Mouse (Mus musculus) neural tube, embryonic 13.5 days (tissue): ENCODE results near the gene Shroom1. TPM values are rescaled to one million over a fixed set of nuclear protein-coding genes. Genes with fewer than 3 reads are reported as not detected.
A peak's percentile ranks its signal among the peaks of the same experiment; 100 is the strongest.
"Not testable (repeated sequence)": the region's sequence is repeated elsewhere in the genome, so short reads cannot be mapped to it uniquely, and the experiment has no call there.

Source experiments
- ATAC-seq: fragments of 200-750 bp; cut with Nextera tagmentation; 2 replicates; pipeline ENCODE4 v1.8.0; 2017; ENCODE audit warnings: low read depth, mild to moderate bottlenecking, moderate TSS enrichment, moderate library complexity
- H3K27ac ChIP-seq: fragments of 300-500 bp; sonication (generic); replicated peaks from 2 replicates; pipeline ENCODE4 v1.5.1; 2015; ENCODE audit warnings: moderate library complexity, mild to moderate bottlenecking, inconsistent platforms
- H3K27me3 ChIP-seq: fragments of 300-500 bp; sonication (generic); 2 replicates; pipeline ENCODE4 v1.6.1; 2015; ENCODE audit warnings: mild to moderate bottlenecking, inconsistent platforms
- H3K36me3 ChIP-seq: fragments of 300-500 bp; sonication (generic); 2 replicates; pipeline ENCODE4 v1.6.1; 2015; ENCODE audit warnings: mild to moderate bottlenecking, inconsistent platforms
- H3K4me1 ChIP-seq: fragments of 300-500 bp; sonication (generic); replicated peaks from 2 replicates; pipeline ENCODE4 v1.6.1; 2015; ENCODE audit warnings: inconsistent platforms
- H3K4me2 ChIP-seq: fragments of 300-500 bp; sonication (generic); 2 replicates; pipeline ENCODE4 v1.6.1; 2015; ENCODE audit warnings: inconsistent platforms, mild to moderate bottlenecking, moderate library complexity
- H3K4me3 ChIP-seq: fragments of 300-500 bp; sonication (generic); 2 replicates; pipeline ENCODE4 v1.5.1; 2015; ENCODE audit warnings: mild to moderate bottlenecking, inconsistent platforms
- H3K9ac ChIP-seq: fragments of 300-500 bp; sonication (generic); 2 replicates; pipeline ENCODE4 v1.6.1; 2015; ENCODE audit warnings: moderate library complexity, mild to moderate bottlenecking, inconsistent platforms
- H3K9me3 ChIP-seq: fragments of 300-500 bp; sonication (generic); 2 replicates; pipeline ENCODE4 v1.6.1; 2016; ENCODE audit warnings: inconsistent platforms
- WGBS: fragments of 180-500 bp; shearing (Covaris S2); methylation state at CpG from one replicate; pipeline ENCODE4 v1.1.7; 2015; 5-methylcytosine and 5-hydroxymethylcytosine counted together
- polyA plus RNA-seq: library from polyadenylated mRNA; unstranded; fragments of >200 nt; fragmentation: Nextera tagmentation; extraction: Ambion mirVana; gene quantifications from 2 replicates; pipeline ENCODE4 v1.2.1, GENCODE M21; 2015

The Shroom1 gene
- 1.9 and 3.5 TPM in 2 replicates for polyA plus RNA-seq

DNA sequence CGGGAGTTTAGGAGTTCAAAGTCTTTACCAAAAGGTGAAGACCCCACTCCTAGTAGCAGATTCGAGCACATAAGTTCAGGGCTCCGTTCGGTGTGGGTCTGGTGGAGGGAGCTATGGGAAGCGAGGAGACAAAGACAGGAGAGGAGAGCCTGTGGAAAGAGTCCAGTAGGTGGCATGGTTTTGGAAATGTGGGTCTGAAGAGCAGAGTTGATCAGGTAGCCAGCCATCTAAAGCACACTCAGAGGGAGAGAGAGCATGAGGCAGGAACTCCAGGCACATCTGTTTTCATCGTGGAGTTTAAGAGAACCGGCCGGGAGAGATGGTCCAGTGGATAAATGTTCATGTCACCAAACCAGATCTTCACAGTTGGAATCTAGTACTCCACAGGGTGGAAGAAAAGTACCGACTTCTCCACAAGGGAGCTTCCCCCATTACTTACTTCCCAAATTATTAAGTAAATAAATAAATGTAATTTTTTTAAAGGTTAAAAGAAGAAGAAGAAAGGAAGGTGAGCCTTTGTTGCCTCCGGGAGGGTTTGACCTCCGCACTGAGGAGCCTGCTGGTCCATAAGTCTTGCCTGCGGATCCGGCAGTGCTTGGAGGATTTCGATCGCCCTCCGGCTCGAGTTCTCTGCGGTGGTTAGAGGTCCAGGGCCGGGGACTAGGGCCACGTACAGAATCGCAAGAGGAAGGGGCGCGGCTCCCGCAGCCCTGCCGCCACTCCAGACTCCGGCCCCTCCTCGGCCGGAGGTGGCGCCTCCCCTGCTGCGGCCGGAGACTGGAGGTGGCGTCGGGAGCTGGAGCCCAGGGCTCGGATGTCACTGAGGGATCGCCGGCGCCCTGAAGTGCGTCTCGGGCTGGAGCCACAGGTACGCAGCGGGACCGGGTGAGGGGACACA is at the start of gene Shroom1, which contains the start of gene Gm10447:
Shroom1 (plus strand) TSS at position 732 of the 898 bp plus-strand sequence.
Gm10447 (minus strand) TSS at position 637 of the 898 bp plus-strand sequence.
- peaks cover 78% of the 10 kb centered on the region for H3K27me3 ChIP-seq
- WGBS = 4% methylated on average over 42 of the region's 42 CpGs

GRCm38 (mm10) chr11:53411738-53412137 is 45.3 kb upstream of the Shroom1 start:
- H3K27ac ChIP-seq = no peak overlapping the region
- ATAC-seq = no peak
- H3K4me2 ChIP-seq = no peak overlapping the region
- H3K4me3 ChIP-seq = no peak overlapping the region
- no peak overlapping the region for H3K9ac ChIP-seq
- H3K36me3 ChIP-seq = peaks cover 92% of the 10 kb centered on the region
- H3K9me3 ChIP-seq = no peaks in the 10 kb centered on the region
- no peaks in the 10 kb centered on the region for H3K27me3 ChIP-seq
- H3K4me1 ChIP-seq = no peaks in the 10 kb centered on the region

More for the DNA sequence above, at the start of gene Shroom1, which contains the start of gene Gm10447:
- peak within 1 kb of the TSS; percentile 65 for H3K4me2 ChIP-seq
- ATAC-seq = peak; percentile 61
- H3K4me1 ChIP-seq = peaks cover 10% of the 10 kb centered on the region
- no peaks in the 10 kb centered on the region for H3K36me3 ChIP-seq
- no peak within 1 kb of the TSS for H3K27ac ChIP-seq
- no peaks in the 10 kb centered on the region for H3K9me3 ChIP-seq
- H3K4me3 ChIP-seq = peak within 1 kb of the TSS; percentile 37
- peak within 1 kb of the TSS; percentile 68 for H3K9ac ChIP-seq

DNA sequence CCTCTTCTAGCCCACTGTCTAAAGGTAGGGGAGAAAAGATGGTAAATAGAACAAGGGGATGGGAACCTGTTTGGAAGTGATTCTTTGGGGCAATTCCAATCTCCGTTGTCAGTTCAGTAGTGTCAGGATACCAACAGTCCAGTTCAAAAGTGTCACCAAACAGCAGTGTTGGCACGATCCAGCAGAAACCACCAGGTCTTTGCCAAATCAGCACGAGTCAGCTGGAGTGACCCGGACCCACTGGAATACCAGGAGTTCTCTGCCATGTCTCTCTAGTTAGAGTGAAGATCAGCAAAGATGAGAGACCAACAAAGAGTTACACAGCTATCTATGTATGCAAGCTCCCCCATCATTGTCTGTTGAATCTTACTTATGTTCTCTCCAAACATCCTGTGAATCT is 43.1 kb upstream of the Shroom1 start:
- Histone ChIP-seq H3K4me3 (no peak overlapping the region), H3K4me2 (no peak overlapping the region), H3K4me1 (no peaks in the 10 kb centered on the region), H3K27ac (no peak overlapping the region), H3K9me3 (no peaks in the 10 kb centered on the region), H3K27me3 (no peaks in the 10 kb centered on the region), H3K9ac (no peak overlapping the region), H3K36me3 (peaks cover 95% of the 10 kb centered on the region)
- WGBS = 94% methylated on average over 4 of the region's 4 CpGs
- no peak for ATAC-seq

DNA sequence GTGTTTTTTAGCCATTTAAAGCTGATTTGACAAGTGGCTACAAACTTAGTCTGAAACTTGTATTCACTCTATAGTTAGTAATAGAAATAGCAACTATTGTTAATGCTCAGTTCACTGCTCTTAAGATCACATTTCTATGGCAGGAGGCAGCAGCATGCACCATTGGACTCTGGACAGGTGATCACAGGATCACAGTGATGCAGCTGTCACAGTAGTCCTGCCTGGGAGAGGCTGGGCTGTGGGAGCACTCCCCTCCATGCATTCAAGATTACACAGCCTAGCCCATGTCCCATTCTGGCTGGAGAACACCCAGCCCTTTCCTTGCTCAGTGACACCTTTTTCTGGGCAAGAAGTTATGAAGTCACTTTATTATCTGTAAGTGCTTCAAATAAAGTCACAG is 39.0 kb upstream of the Shroom1 start:
- H3K4me1 ChIP-seq = no peaks in the 10 kb centered on the region
- H3K4me2 ChIP-seq = no peak overlapping the region
- no peaks in the 10 kb centered on the region for H3K27me3 ChIP-seq
- H3K9ac ChIP-seq = no peak overlapping the region
- peaks cover 72% of the 10 kb centered on the region for H3K36me3 ChIP-seq
- H3K4me3 ChIP-seq = no peak overlapping the region
- H3K27ac ChIP-seq = no peak overlapping the region
- ATAC-seq = no peak
- H3K9me3 ChIP-seq = no peaks in the 10 kb centered on the region

DNA sequence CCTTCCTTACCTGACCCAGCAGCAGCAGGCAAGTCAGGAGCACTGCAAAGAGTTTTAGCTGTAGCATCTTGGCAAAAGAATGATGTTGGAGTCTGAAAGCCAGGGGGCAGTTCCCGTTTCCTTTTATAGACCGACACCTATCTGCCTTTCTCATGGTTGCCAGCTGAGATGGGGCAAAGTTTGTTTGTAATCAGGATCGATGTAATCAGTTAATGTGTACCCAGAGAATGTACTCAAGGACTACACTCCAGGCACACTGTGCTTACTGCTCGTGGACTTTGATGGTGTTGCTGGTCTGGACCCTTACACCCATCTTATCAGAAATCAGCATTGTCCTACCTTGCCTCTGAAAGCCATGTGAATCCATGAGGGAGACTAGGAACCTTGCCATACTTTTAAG is 34.0 kb upstream of the Shroom1 start, which contains the start of gene Leap2:
Leap2 (minus strand) TSS at position 135 of the 400 bp plus-strand sequence.
- no peak within 1 kb of the TSS for H3K9ac ChIP-seq
- H3K4me2 ChIP-seq = no peak within 1 kb of the TSS
- H3K36me3 ChIP-seq = peaks cover 33% of the 10 kb centered on the region
- H3K27me3 ChIP-seq = no peaks in the 10 kb centered on the region
- no peaks in the 10 kb centered on the region for H3K9me3 ChIP-seq
- H3K4me3 ChIP-seq = no peak within 1 kb of the TSS
- WGBS = 93% methylated on average over 4 of the region's 4 CpGs
- H3K27ac ChIP-seq = no peak within 1 kb of the TSS
- no peaks in the 10 kb centered on the region for H3K4me1 ChIP-seq
- no peak for ATAC-seq

DNA sequence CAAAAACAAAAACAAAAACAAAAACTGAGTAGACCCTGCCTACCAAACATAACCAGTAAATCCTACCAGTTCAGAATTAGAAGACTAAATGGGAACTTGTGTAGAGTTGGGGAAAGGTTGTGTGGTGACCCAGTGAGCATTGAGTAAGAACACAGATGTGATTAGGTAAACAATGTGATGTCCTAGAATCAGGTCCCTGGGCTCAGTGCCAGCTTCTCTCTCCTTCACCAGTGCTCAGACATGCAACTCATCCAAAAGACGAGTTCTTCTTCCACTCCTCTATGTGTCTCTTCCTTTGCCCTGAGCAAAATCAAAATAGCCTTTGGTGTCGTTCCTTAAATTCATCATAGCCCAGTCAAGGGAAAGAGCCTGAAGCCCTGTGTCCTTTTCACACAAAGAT is 32.2 kb upstream of the Shroom1 start:
- H3K4me1 ChIP-seq = peaks cover 8% of the 10 kb centered on the region
- H3K9me3 ChIP-seq = no peaks in the 10 kb centered on the region
- peaks cover 27% of the 10 kb centered on the region for H3K36me3 ChIP-seq
- no peaks in the 10 kb centered on the region for H3K27me3 ChIP-seq
- H3K4me2 ChIP-seq = no peak overlapping the region
- no peak overlapping the region for H3K27ac ChIP-seq
- H3K9ac ChIP-seq = no peak overlapping the region
- no peak overlapping the region for H3K4me3 ChIP-seq
- WGBS = 80% methylated on average over 2 of the region's 2 CpGs
- no peak for ATAC-seq

GRCm38 (mm10) chr11:53425251-53425650 is 31.8 kb upstream of the Shroom1 start:
- Histone ChIP-seq H3K27me3 (no peaks in the 10 kb centered on the region), H3K27ac (no peak overlapping the region), H3K4me2 (no peak overlapping the region), H3K36me3 (peaks cover 22% of the 10 kb centered on the region), H3K4me1 (peaks cover 12% of the 10 kb centered on the region), H3K4me3 (no peak overlapping the region), H3K9ac (no peak overlapping the region), H3K9me3 (no peaks in the 10 kb centered on the region)
- WGBS = 68% methylated on average over 3 of the region's 3 CpGs
- no peak for ATAC-seq

DNA sequence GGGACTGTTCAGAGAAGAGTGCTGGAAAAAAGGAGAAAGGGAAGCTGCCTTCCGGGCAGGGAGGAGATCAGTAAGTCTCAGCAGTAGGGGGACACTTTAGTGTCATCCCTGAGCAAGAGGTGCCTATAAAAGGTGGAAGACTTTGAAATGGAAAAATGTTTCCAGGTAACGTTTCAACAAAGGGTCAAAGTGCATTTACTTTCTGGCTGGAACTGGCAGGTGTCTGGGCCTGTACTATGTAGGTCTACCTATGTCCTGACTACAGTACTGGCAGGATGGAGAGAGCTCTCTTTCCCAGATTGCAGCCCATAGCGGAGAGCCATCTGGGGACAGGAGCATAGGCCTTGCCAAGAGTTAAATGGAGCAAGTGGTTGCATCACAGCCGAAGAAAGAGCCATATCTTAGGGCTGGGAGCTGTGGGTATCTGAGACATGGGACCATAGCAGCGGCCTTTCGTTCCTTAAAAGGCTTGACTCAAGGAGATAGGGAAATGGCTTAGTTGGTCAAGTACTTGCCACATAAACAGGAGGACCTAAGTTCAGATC is 31.2 kb upstream of the Shroom1 start:
- no peak overlapping the region for H3K9ac ChIP-seq
- no peaks in the 10 kb centered on the region for H3K27me3 ChIP-seq
- no peak overlapping the region for H3K4me2 ChIP-seq
- 88% methylated on average over 6 of the region's 6 CpGs for WGBS
- peaks cover 21% of the 10 kb centered on the region for H3K36me3 ChIP-seq
- H3K4me1 ChIP-seq = peaks cover 13% of the 10 kb centered on the region
- H3K27ac ChIP-seq = no peak overlapping the region
- H3K9me3 ChIP-seq = no peaks in the 10 kb centered on the region
- ATAC-seq = no peak
- H3K4me3 ChIP-seq = no peak overlapping the region

DNA sequence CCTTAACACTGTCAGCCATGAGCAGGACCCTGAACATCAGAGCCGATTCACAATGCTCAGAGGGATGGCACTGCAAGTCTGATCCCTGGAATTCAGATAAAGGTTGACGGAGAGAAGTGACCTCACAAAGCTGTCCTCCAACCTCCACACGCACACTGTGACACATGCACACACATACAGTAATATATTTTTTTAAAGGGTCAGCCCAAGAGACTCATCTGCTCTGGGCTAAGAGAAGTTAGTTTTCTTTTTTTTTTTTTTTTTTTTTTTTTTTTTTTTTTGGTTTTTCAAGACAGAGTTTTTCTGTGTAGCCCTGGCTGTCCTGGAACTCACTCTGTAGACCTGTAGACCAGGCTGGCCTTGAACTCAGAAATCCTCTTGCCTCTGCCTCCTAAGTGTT is 30.1 kb upstream of the Shroom1 start:
- H3K9ac ChIP-seq, H3K27me3 ChIP-seq, H3K27ac ChIP-seq, H3K4me3 ChIP-seq, H3K9me3 ChIP-seq, ATAC-seq, H3K4me2 ChIP-seq: not testable (repeated sequence)
- H3K4me1 ChIP-seq = peaks cover 19% of the 10 kb centered on the region
- 87% methylated on average over 3 of the region's 3 CpGs for WGBS
- peaks cover 17% of the 10 kb centered on the region for H3K36me3 ChIP-seq

- H3K4me1 ChIP-seq = peaks cover 19% of the 10 kb centered on the region
- no peak for ATAC-seq
- H3K27ac ChIP-seq = no peak overlapping the region
- WGBS = 92% methylated on average over 3 of the region's 3 CpGs
- H3K9ac ChIP-seq = no peak overlapping the region
- H3K27me3 ChIP-seq = no peaks in the 10 kb centered on the region
- H3K36me3 ChIP-seq = peaks cover 17% of the 10 kb centered on the region
- no peak overlapping the region for H3K4me2 ChIP-seq
- H3K9me3 ChIP-seq = no peaks in the 10 kb centered on the region
- no peak overlapping the region for H3K4me3 ChIP-seq
Observed at GRCm38 (mm10) chr11:53427993-53428715, 28.9 kb upstream of the Shroom1 start.

- no peak overlapping the region for H3K4me3 ChIP-seq
- H3K27ac ChIP-seq = no peak overlapping the region
- no peak overlapping the region for H3K4me2 ChIP-seq
- peaks cover 19% of the 10 kb centered on the region for H3K4me1 ChIP-seq
- H3K27me3 ChIP-seq = no peaks in the 10 kb centered on the region
- WGBS = 95% methylated on average over 5 of the region's 5 CpGs
- ATAC-seq = no peak
- peaks cover 17% of the 10 kb centered on the region for H3K36me3 ChIP-seq
- H3K9ac ChIP-seq = no peak overlapping the region
- H3K9me3 ChIP-seq = no peaks in the 10 kb centered on the region
Observed at GRCm38 (mm10) chr11:53428716-53429057, 28.3 kb upstream of the Shroom1 start.

DNA sequence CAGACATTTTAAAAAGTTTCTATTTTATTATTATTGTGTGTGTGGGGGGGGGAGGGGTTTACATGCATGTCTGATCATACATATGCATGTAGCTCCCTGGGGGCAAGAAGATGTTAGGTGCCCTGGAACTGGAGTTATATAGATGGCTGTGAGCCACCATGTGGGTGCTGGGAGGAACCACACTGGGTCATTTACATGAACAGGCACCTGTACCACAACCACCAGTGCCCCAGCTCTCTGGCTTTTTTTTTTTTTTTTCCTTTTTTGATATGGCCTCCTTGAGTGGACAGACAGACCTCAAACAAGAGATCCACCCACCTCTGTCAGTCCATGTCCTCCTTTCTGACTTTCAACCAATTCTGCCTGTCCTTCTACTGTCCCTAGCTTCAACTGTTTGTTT is 27.8 kb upstream of the Shroom1 start:
- H3K27me3 ChIP-seq = no peaks in the 10 kb centered on the region
- H3K4me2 ChIP-seq = peak overlapping the region; percentile 92
- H3K9me3 ChIP-seq = no peaks in the 10 kb centered on the region
- H3K9ac ChIP-seq = no peak overlapping the region
- H3K36me3 ChIP-seq = peaks cover 17% of the 10 kb centered on the region
- no peak overlapping the region for H3K27ac ChIP-seq
- peaks cover 19% of the 10 kb centered on the region for H3K4me1 ChIP-seq
- no peak for ATAC-seq
- peak overlapping the region; percentile 87 for H3K4me3 ChIP-seq
